ENCODE assay signal across 21 mouse cellular contexts in the genomic region with DNA sequence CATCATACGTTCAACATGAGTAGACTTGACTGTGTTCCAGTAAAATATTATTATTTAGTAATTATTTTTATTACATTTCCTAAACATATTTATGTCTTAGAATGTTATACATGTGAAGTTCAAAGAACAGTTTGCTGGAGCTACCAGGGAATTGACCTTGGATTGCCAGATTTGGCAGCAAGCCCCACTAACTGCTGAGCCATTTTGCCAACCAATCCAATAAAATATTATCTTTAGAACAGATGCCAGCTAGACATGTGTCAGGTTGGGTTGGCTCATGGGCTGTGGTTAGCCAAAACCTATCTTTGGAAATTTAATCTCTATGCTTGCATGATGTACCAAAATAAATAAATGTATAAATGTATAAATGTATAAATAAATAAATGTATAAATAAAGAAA.
"Had no signal": no experiment of that assay in that cellular context is flagged by ENCODE, and none has a peak within 500 bp of the region (broad histone marks: within the 10 kb centered on the region; RNA-seq: fewer than 3 reads in every experiment).

No protein-coding gene starts in this region.

- H3K9ac ChIP-seq: limb, embryonic 13.5 days; liver, embryonic 14.5 days; liver, postnatal 0 days; lung, embryonic 14.5 days; midbrain, embryonic 12.5 days; midbrain, embryonic 15.5 days; neural tube, embryonic 12.5 days; neural tube, embryonic 15.5 days had no signal

- H3K36me3 ChIP-seq: limb, embryonic 10.5 days; limb, embryonic 13.5 days; midbrain, embryonic 12.5 days; midbrain, embryonic 15.5 days; neural tube, embryonic 12.5 days; neural tube, embryonic 15.5 days had no signal

- H3K27me3 ChIP-seq: limb, embryonic 13.5 days; midbrain, embryonic 12.5 days; midbrain, embryonic 15.5 days; neural tube, embryonic 12.5 days; neural tube, embryonic 15.5 days had no signal

- H3K27ac ChIP-seq: kidney, postnatal 0 days; layer of hippocampus, adult 2 months; limb, embryonic 10.5 days; limb, embryonic 13.5 days; liver, embryonic 14.5 days; macrophage; midbrain, embryonic 12.5 days; midbrain, embryonic 15.5 days; neural tube, embryonic 12.5 days; neural tube, embryonic 15.5 days; stomach, postnatal 0 days had no signal

- H3K4me3 ChIP-seq: layer of hippocampus, adult 2 months; limb, embryonic 10.5 days; limb, embryonic 13.5 days; midbrain, embryonic 12.5 days; midbrain, embryonic 15.5 days; neural tube, embryonic 12.5 days; neural tube, embryonic 15.5 days had no signal

- H3K4me1 ChIP-seq: limb, embryonic 10.5 days; limb, embryonic 13.5 days; midbrain, embryonic 12.5 days; midbrain, embryonic 15.5 days; neural tube, embryonic 12.5 days; neural tube, embryonic 15.5 days had no signal

- DNase-seq: kidney, postnatal 25 days; layer of hippocampus, adult 9-11 months; liver, postnatal 0 days; lung, embryonic 14.5 days; right cerebral cortex, adult 18-20 months; right cerebral cortex, postnatal 14 days; right cerebral cortex, postnatal 4 days; thymus, adult 2 months; thymus, postnatal 14 days; thymus, postnatal 4 days had no signal
